Mouse (Mus musculus) E14TG2a.4 (cell line): ENCODE measurements at regions not wholly inside any gene's neighbourhood (a gene's known extent, or its start where the extent isn't known, plus 50 kb on each side); places are given as distances from the start of the nearest gene placed in this dataset.

Experiments
- CTCF ChIP-seq: conservative IDR thresholded peaks from 2 replicates; pipeline ENCODE4 v1.5.1; 2014; ENCODE audit warnings: low read length
- NANOG ChIP-seq: IDR thresholded peaks from 2 replicates; pipeline ENCODE4 v1.6.1; 2014; ENCODE audit warnings: borderline replicate concordance, low read length, mixed read lengths
- POU5F1 ChIP-seq: IDR thresholded peaks from 2 replicates; pipeline ENCODE4 v1.6.1; 2014; ENCODE audit warnings: low read length, borderline replicate concordance

GRCm38 (mm10) chr7:145067366-145067765, 127.6 kb upstream of the Ccnd1 start:
- TF ChIP-seq CTCF (no peak), POU5F1 (no peak), NANOG (no peak)
